Mouse (Mus musculus) stomach, embryonic 15.5 days (tissue): ENCODE measurements around the gene Cnp. TPM values are rescaled to one million over a fixed set of nuclear protein-coding genes. Genes with fewer than 3 reads are reported as not detected.
"Not testable (repeated sequence)": the region's sequence is repeated elsewhere in the genome, so short reads cannot be mapped to it uniquely, and the experiment has no call there.

ENCODE experiments used
- ATAC-seq: fragments of 200-750 bp; cut with Nextera tagmentation; 2 replicates; pipeline ENCODE4 v1.8.0; 2017; ENCODE audit warnings: low read depth, moderate number of reproducible peaks, moderate TSS enrichment; ENCODE audit not compliant: insufficient read depth, low FRiP score
- H3K27ac ChIP-seq: fragments of 300-500 bp; sonication (generic); 2 replicates; pipeline ENCODE4 v1.5.1; 2015; ENCODE audit warnings: mild to moderate bottlenecking, inconsistent platforms
- H3K27me3 ChIP-seq: fragments of 300-500 bp; sonication (generic); replicated peaks from 2 replicates; pipeline ENCODE4 v1.6.1; 2015; ENCODE audit warnings: inconsistent platforms
- H3K36me3 ChIP-seq: fragments of 300-500 bp; sonication (generic); 2 replicates; pipeline ENCODE4 v1.6.1; 2015; ENCODE audit warnings: inconsistent platforms
- H3K4me1 ChIP-seq: fragments of 300-500 bp; sonication (generic); 2 replicates; pipeline ENCODE4 v1.6.1; 2015; ENCODE audit warnings: inconsistent platforms
- H3K4me2 ChIP-seq: fragments of 300-500 bp; sonication (generic); 2 replicates; pipeline ENCODE4 v1.6.1; 2015; ENCODE audit warnings: mild to moderate bottlenecking, inconsistent platforms
- H3K4me3 ChIP-seq: fragments of 300-500 bp; sonication (generic); replicated peaks from 2 replicates; pipeline ENCODE4 v1.5.1; 2015; ENCODE audit warnings: inconsistent platforms
- H3K9ac ChIP-seq: fragments of 300-500 bp; sonication (generic); 2 replicates; pipeline ENCODE4 v1.6.1; 2015; ENCODE audit warnings: inconsistent platforms
- H3K9me3 ChIP-seq: fragments of 300-500 bp; sonication (generic); 2 replicates; pipeline ENCODE4 v1.6.1; 2016; ENCODE audit warnings: inconsistent platforms
- whole genome bisulfite sequencing: fragments of 180-500 bp; shearing (Covaris S2); methylation state at CpG from one replicate; pipeline ENCODE4 v1.1.7; 2015; 5-methylcytosine and 5-hydroxymethylcytosine counted together
- polyA plus RNA-seq: library from polyadenylated mRNA; unstranded; fragments of >200 nt; fragmentation: Nextera tagmentation; extraction: Ambion mirVana; gene quantifications from 2 replicates; pipeline ENCODE4 v1.2.1, GENCODE M21; 2015

Gene Cnp
- 35.3 and 42.7 TPM in 2 replicates for polyA plus RNA-seq

- no peaks in the 10 kb centered on the region for H3K9me3 ChIP-seq
- peak within 1 kb of the TSS; percentile 74 for H3K27ac ChIP-seq
- peak within 1 kb of the TSS; percentile 75 for H3K4me3 ChIP-seq
- H3K36me3 ChIP-seq = 0 out of 2 replicates have a peak, but pooled peaks cover 7% of the 10 kb centered on the region
- peak within 1 kb of the TSS; percentile 17 for H3K9ac ChIP-seq
- WGBS = 1% methylated on average over 47 of the region's 47 CpGs
- H3K4me2 ChIP-seq = peak within 1 kb of the TSS; percentile 70
- H3K27me3 ChIP-seq = peaks cover 8% of the 10 kb centered on the region; the same call in 1 of the 2 replicates
- H3K4me1 ChIP-seq = peaks cover 22% of the 10 kb centered on the region
- peak; percentile 77 for ATAC-seq
These were observed at the start of gene Cnp for GRCm38 (mm10) chr11:100574708-100575483. TSS of gene Cnp (plus strand) at chr11:100574904.

GRCm38 (mm10) chr11:100524987-100525630, 49.6 kb upstream of the Cnp start:
- WGBS = 40% methylated on average over 11 of the region's 11 CpGs
- Histone ChIP-seq H3K9ac (no peak overlapping the region), H3K4me2 (peak overlapping the region; percentile 75), H3K27me3 (no peaks in the 10 kb centered on the region), H3K4me3 (peak overlapping the region; percentile 83), H3K27ac (peak overlapping the region; percentile 23), H3K4me1 (peaks cover 10% of the 10 kb centered on the region), H3K36me3 (peaks cover 28% of the 10 kb centered on the region), H3K9me3 (no peaks in the 10 kb centered on the region)
- no peak for ATAC-seq

GRCm38 (mm10) chr11:100526052-100526816, 48.5 kb upstream of the Cnp start:
- H3K36me3 ChIP-seq = peaks cover 23% of the 10 kb centered on the region
- H3K9me3 ChIP-seq = no peaks in the 10 kb centered on the region
- peaks cover 10% of the 10 kb centered on the region for H3K4me1 ChIP-seq
- no peak overlapping the region for H3K27ac ChIP-seq
- H3K4me2 ChIP-seq = peak overlapping the region; percentile 75
- H3K27me3 ChIP-seq = no peaks in the 10 kb centered on the region
- no peak for ATAC-seq
- H3K4me3 ChIP-seq = peak overlapping the region; percentile 83
- WGBS = 14% methylated on average over 15 of the region's 15 CpGs
- H3K9ac ChIP-seq = peak overlapping the region; percentile 69; the same call in 1 of the 2 replicates

- ATAC-seq = 0 out of 2 replicates have a peak, but pooled peaks have one; percentile 2
- WGBS = under 1% methylated on average over 26 of the region's 26 CpGs
- H3K36me3 ChIP-seq = peaks cover 16% of the 10 kb centered on the region
- H3K9me3 ChIP-seq = no peaks in the 10 kb centered on the region
- H3K27me3 ChIP-seq = no peaks in the 10 kb centered on the region
- peaks cover 10% of the 10 kb centered on the region for H3K4me1 ChIP-seq
- H3K9ac ChIP-seq = peak overlapping the region; percentile 69
- H3K4me3 ChIP-seq = peak overlapping the region; percentile 83
- peak overlapping the region; percentile 75 for H3K4me2 ChIP-seq
- H3K27ac ChIP-seq = peak overlapping the region; percentile 94
These were observed 47.6 kb upstream of the Cnp start for GRCm38 (mm10) chr11:100527066-100527457.

GRCm38 (mm10) chr11:100527458-100528374, 47.0 kb upstream of the Cnp start, which contains the start of gene Acly:
TSS of gene Acly (minus strand) at chr11:100528000.
- Histone ChIP-seq H3K27ac (peak within 1 kb of the TSS; percentile 94), H3K36me3 (peaks cover 12% of the 10 kb centered on the region), H3K27me3 (no peaks in the 10 kb centered on the region), H3K4me1 (peaks cover 10% of the 10 kb centered on the region), H3K4me3 (peak within 1 kb of the TSS; percentile 83), H3K4me2 (peak within 1 kb of the TSS; percentile 90), H3K9me3 (no peaks in the 10 kb centered on the region), H3K9ac (peak within 1 kb of the TSS; percentile 69)
- WGBS = under 1% methylated on average over 54 of the region's 54 CpGs
- ATAC-seq = peak; percentile 99

GRCm38 (mm10) chr11:100528375-100529165, 46.1 kb upstream of the Cnp start:
- peak overlapping the region; percentile 40; the same call in 1 of the 2 replicates for H3K9ac ChIP-seq
- ATAC-seq = no peak; the same call in 1 of the 2 replicates
- H3K27me3 ChIP-seq = no peaks in the 10 kb centered on the region
- peak overlapping the region; percentile 90 for H3K4me2 ChIP-seq
- no peaks in the 10 kb centered on the region for H3K9me3 ChIP-seq
- WGBS = 26% methylated on average over 19 of the region's 19 CpGs
- peaks cover 3% of the 10 kb centered on the region; the same call in 1 of the 2 replicates for H3K36me3 ChIP-seq
- H3K4me3 ChIP-seq = peak overlapping the region; percentile 83
- H3K4me1 ChIP-seq = peaks cover 10% of the 10 kb centered on the region
- peak overlapping the region; percentile 87 for H3K27ac ChIP-seq

- Histone ChIP-seq H3K4me1 (no peaks in the 10 kb centered on the region), H3K27me3 (no peaks in the 10 kb centered on the region), H3K4me2 (no peak overlapping the region), H3K9me3 (no peaks in the 10 kb centered on the region), H3K36me3 (no peaks in the 10 kb centered on the region), H3K4me3 (no peak overlapping the region), H3K9ac (no peak overlapping the region), H3K27ac (no peak overlapping the region)
- 81% methylated on average over 6 of the region's 6 CpGs for WGBS
- no peak for ATAC-seq
These were observed 40.8 kb upstream of the Cnp start for GRCm38 (mm10) chr11:100533871-100534270.

GRCm38 (mm10) chr11:100534411-100534810, 40.3 kb upstream of the Cnp start:
- not testable (repeated sequence) for H3K4me2 ChIP-seq, H3K27me3 ChIP-seq, H3K4me1 ChIP-seq, H3K9ac ChIP-seq, H3K27ac ChIP-seq, H3K4me3 ChIP-seq, ATAC-seq, H3K36me3 ChIP-seq, H3K9me3 ChIP-seq
- WGBS = 79% methylated on average over 2 of the region's 2 CpGs

GRCm38 (mm10) chr11:100534821-100535220, 39.9 kb upstream of the Cnp start:
- WGBS = 87% methylated on average over 6 of the region's 6 CpGs
- not testable (repeated sequence) for H3K9ac ChIP-seq, H3K27ac ChIP-seq, H3K4me3 ChIP-seq, H3K9me3 ChIP-seq, H3K4me1 ChIP-seq, H3K27me3 ChIP-seq, ATAC-seq, H3K4me2 ChIP-seq, H3K36me3 ChIP-seq

GRCm38 (mm10) chr11:100535996-100536395, 38.7 kb upstream of the Cnp start:
- no peaks in the 10 kb centered on the region for H3K4me1 ChIP-seq
- WGBS = 74% methylated on average over 1 of the region's 1 CpGs
- no peaks in the 10 kb centered on the region for H3K27me3 ChIP-seq
- no peak overlapping the region for H3K27ac ChIP-seq
- H3K4me2 ChIP-seq = no peak overlapping the region
- no peak overlapping the region for H3K4me3 ChIP-seq
- no peaks in the 10 kb centered on the region for H3K36me3 ChIP-seq
- H3K9ac ChIP-seq = no peak overlapping the region
- no peaks in the 10 kb centered on the region for H3K9me3 ChIP-seq
- ATAC-seq = no peak
